Mouse (Mus musculus) erythroblast, embryonic 14.5 days (primary cell): ENCODE measurements around the gene Ankrd23.

Experiments used
- GATA1 ChIP-seq: IDR thresholded peaks from 2 replicates; pipeline ENCODE4 v1.6.1; 2012; ENCODE audit warnings: low read length, inconsistent platforms, mixed read lengths
- TAL1 ChIP-seq: IDR thresholded peaks from 3 replicates; pipeline ENCODE4 v1.6.1; 2012; ENCODE audit warnings: low read length, inconsistent platforms, mixed read lengths

DNA sequence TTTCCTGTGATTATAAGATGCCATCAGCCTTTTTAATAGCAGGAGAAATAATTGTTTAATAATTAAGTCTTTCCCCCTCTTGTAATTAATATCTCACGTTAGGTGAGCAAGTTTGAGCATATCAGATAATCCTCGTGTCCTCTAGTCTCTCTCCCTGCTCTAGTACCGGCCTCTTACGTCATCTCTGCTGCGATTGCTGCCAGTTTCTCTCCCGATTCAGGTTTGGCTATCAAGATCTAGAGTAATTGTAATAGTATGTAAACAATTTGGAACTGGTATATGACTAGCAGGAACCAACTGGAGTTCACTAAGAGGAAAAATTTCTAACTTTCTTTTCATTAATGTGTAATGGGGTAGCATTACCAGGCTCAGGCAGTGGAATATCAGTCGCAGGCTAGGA, 51.6 kb downstream of the Ankrd23 start:
- TF ChIP-seq TAL1 (no peak), GATA1 (no peak)
